Mouse (Mus musculus) kidney, adult 2 months (tissue): ENCODE results near the gene Epb41l4b. TPM values are rescaled to one million over a fixed set of nuclear protein-coding genes. Genes with fewer than 3 reads are reported as not detected.

Experiments used
- DNase-seq: peaks from one replicate; pipeline ENCODE4 v3.0.0; 2021
- H3K27ac ChIP-seq: fragments of 200-500 bp; 2 replicates; pipeline ENCODE4 v1.5.1; 2012; ENCODE audit warnings: low read depth, low read length, control low read depth, inconsistent platforms; ENCODE audit not compliant: insufficient read depth
- H3K27me3 ChIP-seq: fragments of 200-500 bp; replicated peaks from 2 replicates; pipeline ENCODE4 v1.6.1; 2012; ENCODE audit warnings: mild to moderate bottlenecking, moderate library complexity, low read length, inconsistent platforms; ENCODE audit not compliant: control insufficient read depth, insufficient read depth
- H3K36me3 ChIP-seq: fragments of 200-500 bp; 2 replicates; pipeline ENCODE4 v1.6.1; 2012; ENCODE audit warnings: mild to moderate bottlenecking, moderate library complexity, low read length, inconsistent platforms; ENCODE audit not compliant: control insufficient read depth, insufficient read depth
- H3K4me1 ChIP-seq: fragments of 200-500 bp; 2 replicates; pipeline ENCODE4 v1.6.1; 2011; ENCODE audit warnings: low read length; ENCODE audit not compliant: control insufficient read depth, insufficient read depth
- H3K4me3 ChIP-seq: fragments of 200-500 bp; 2 replicates; pipeline ENCODE4 v1.5.1; 2011; ENCODE audit warnings: mild to moderate bottlenecking, low read depth, low read length, control low read depth; ENCODE audit not compliant: insufficient read depth
- CTCF ChIP-seq: fragments of 200-500 bp; conservative IDR thresholded peaks from 2 replicates; pipeline ENCODE4 v1.5.1; 2011; ENCODE audit warnings: low read depth, mild to moderate bottlenecking, control low read depth, low read length, moderate library complexity, mixed read lengths; ENCODE audit not compliant: insufficient read depth, insufficient read length
- POLR2A ChIP-seq: fragments of 200-500 bp; IDR thresholded peaks from one replicate; pipeline ENCODE4 v1.6.1; 2011; ENCODE audit warnings: low read depth, low read length, control low read depth
- WGBS: fragments of 180-500 bp; shearing (Covaris S2); methylation state at CpG from one replicate; pipeline ENCODE4 v1.1.7; 2018; 5-methylcytosine and 5-hydroxymethylcytosine counted together
- polyA plus RNA-seq: library from polyadenylated mRNA; depleted of rRNA; stranded (reverse); fragments of >200 nt; gene quantifications from 2 replicates; pipeline ENCODE4 v1.2.3, GENCODE M21; 2012

Epb41l4b gene
- polyA plus RNA-seq, 1 experiment = 15.8 TPM

DNA sequence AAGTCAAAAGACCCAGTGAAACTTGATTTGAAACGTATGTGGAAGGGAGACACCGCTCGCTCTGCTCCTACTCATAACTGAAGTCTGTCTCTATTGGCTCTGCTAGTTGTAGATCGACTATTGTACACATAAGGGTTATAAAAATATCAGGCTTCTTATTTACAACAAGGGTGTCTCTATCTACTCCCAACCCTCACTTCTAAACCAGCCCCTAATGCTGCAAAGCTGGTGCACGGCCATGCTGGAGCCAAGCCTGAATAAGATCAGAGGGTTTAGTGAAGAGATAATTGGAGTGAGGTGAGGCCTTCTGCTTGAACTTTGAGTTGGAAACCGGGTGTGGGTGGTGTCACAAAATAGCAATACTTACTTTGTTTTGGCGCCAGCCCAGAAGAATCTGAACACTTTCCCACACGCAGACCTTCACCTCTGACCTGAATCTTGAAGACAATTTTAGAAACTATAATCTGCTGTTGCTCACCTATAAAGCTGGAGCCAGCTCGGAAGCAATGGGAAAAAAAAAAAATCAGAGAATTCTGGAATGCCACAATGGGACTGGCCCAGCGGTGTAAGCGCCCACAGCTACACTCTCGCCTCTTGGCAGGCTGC is 181.8 kb downstream of the Epb41l4b start:
- Histone ChIP-seq H3K36me3 (no peaks in the 10 kb centered on the region), H3K4me1 (no peaks in the 10 kb centered on the region), H3K27ac (no peak overlapping the region), H3K27me3 (no peaks in the 10 kb centered on the region), H3K4me3 (no peak overlapping the region)
- peak; percentile 67 for DNase-seq
- TF ChIP-seq POLR2A = no peak
- TF ChIP-seq CTCF = no peak
- WGBS = 67% methylated on average over 12 of the region's 12 CpGs

DNA sequence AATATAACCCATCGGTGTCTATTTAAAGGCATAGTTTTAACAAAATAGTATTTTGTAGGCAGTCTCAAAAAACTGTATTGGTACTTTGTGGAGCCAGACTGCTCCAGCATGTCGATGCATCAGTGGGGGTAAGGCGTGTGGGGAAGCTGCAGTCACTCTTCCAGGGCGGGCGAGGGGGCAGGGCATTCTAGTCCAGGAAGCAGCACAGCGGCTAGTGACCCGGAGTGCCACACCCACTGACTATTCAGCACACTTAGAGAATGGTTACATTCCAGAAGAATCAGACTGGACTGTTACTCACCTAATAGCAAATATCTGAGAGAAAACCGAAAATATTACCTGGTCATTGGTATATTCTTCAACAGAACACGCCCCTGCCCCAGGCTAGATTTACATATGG is 185.7 kb downstream of the Epb41l4b start:
- WGBS = 36% methylated on average over 9 of the region's 9 CpGs
- H3K4me3 ChIP-seq = no peak overlapping the region
- no peak for TF ChIP-seq CTCF
- no peak for TF ChIP-seq POLR2A

DNA sequence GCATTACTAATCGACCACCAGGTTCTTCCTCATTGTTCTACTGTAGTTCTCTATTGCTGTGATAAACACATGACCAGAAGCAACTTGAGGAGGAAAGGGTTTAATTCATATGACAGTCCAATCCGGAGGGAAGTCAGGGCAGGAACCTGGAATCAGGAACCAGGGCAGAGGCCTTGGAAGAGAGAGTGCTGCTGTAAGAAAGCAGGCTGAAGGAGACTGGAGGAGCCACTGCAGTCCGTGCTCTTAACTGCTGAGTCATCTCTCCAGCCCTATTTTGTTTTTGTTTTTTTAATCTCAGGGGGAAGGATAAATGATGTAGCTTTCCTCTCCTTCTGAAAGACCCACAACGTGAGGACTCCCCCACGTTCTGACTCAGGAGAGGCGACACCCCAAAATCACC is 190.0 kb downstream of the Epb41l4b start:
- 49% methylated on average over 6 of the region's 6 CpGs for WGBS
- no peaks in the 10 kb centered on the region for H3K4me1 ChIP-seq
- TF ChIP-seq CTCF = no peak
- TF ChIP-seq POLR2A = no peak
- H3K36me3 ChIP-seq = no peaks in the 10 kb centered on the region
- no peak overlapping the region for H3K4me3 ChIP-seq
- no peak overlapping the region for H3K27ac ChIP-seq
- no peaks in the 10 kb centered on the region for H3K27me3 ChIP-seq
- no peak for DNase-seq

More for the DNA sequence above, 185.7 kb downstream of the Epb41l4b start:
- no peak for DNase-seq
- no peaks in the 10 kb centered on the region for H3K4me1 ChIP-seq
- H3K27ac ChIP-seq = no peak overlapping the region
- H3K27me3 ChIP-seq = no peaks in the 10 kb centered on the region
- no peaks in the 10 kb centered on the region for H3K36me3 ChIP-seq

DNA sequence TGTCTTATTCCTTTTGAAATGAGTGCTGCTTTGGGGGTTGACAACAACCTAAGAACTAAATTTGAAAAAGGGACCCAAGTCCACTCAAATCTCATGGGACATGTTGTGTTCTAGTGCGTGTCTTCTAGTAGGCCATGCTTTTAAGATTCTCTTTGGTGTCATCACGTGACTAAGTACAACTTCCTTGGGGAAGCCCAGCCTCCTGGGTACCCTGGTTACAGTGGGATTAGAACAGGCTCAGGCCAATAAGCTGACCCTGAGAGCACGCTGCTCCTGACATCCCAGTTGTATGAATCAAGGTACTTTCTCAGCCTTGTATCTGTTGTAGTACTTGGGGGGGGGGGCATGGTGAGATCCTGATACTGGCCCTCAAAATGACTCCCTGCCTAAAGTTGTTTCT is 191.5 kb downstream of the Epb41l4b start:
- WGBS = 94% methylated on average over 3 of the region's 3 CpGs

DNA sequence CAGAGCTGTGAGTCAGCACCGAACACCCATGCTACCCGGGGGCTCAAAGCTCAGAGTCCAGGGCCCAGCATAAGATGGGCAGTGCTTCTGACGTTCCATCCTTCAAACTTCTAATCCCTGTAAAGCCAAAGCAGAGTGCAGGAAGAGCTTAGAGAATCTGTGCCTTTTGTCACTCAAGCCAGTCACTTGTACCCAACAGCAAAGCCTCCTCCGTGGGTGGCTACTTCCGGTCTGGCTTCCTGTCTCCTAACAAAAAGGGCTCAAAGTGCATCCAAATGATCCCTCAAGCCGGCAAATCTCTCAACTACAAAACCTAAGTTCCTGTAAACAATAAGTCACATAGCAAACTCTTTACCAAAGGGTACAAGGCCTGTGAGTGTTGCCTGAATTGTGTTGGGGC is 193.7 kb downstream of the Epb41l4b start:
- peak; percentile 43 for DNase-seq
- peaks cover 5% of the 10 kb centered on the region for H3K4me1 ChIP-seq
- H3K36me3 ChIP-seq = no peaks in the 10 kb centered on the region
- H3K4me3 ChIP-seq = no peak overlapping the region
- no peak overlapping the region for H3K27ac ChIP-seq
- 35% methylated on average over 6 of the region's 6 CpGs for WGBS
- TF ChIP-seq POLR2A (no peak), CTCF (no peak)
- no peaks in the 10 kb centered on the region for H3K27me3 ChIP-seq

More for the DNA sequence above, 191.5 kb downstream of the Epb41l4b start:
- Histone ChIP-seq H3K4me1 (no peaks in the 10 kb centered on the region), H3K36me3 (no peaks in the 10 kb centered on the region), H3K4me3 (no peak overlapping the region), H3K27me3 (no peaks in the 10 kb centered on the region), H3K27ac (no peak overlapping the region)
- TF ChIP-seq CTCF = no peak
- no peak for TF ChIP-seq POLR2A
- DNase-seq = no peak

DNA sequence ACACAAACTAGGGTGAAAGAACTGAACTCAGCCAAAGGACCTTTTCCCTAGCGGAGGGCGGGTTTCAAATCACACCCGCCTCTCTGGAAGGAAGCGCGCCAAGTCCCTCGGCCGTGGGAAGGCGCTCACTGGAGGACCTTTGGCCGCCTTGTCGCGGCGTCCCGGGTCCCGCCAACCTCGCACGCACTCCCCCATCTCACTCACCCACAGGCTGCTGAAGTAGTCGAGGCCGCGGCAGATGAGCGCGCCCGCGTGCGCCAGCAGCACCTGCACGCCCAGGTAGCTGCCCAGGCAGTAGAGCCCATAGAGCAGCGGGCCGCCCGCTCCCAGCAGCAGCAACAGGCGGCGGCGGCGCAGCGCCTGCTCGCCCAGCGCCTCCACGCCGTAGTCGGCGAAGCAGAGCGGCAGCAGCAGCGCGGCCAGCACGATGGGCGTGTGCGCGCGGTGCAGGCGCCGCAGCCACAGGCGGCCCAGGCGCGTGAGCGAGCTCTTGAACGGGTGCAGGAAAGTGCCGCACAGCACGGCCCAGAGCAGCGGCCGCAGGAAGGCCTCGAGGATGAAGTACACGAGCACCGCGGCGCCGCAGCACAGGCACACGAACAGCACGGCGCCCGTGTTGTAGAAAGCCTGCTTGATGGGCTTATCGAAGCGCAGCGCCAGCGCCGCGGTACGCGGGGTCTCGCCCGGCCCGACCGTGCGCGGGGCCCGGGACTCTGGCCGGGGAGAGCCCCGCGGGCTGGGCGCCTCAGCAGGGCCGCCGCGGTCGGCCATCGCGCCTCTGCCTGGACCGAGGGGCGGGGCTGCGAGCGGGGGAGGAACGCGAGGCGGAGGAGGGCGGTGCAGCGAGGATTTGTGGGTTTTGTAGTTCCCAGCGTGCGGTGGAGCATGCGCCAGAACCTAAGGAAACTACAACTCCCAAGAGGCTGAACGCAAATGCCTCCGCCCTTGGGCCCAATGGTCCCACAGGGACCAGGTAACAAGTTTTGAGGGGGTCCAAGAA is 196.3 kb downstream of the Epb41l4b start, which contains the start of gene Tmem245:
Tmem245 (minus strand) TSS at position 797 of the 1,000 bp plus-strand sequence.
- Histone ChIP-seq H3K36me3 (no peaks in the 10 kb centered on the region), H3K4me3 (peak within 1 kb of the TSS; percentile 88), H3K4me1 (peaks cover 27% of the 10 kb centered on the region), H3K27me3 (no peaks in the 10 kb centered on the region), H3K27ac (peak within 1 kb of the TSS; percentile 96)
- TF ChIP-seq CTCF (no peak), POLR2A (no peak)
- WGBS = 2% methylated on average over 107 of the region's 107 CpGs
- DNase-seq = peak; percentile 97

DNA sequence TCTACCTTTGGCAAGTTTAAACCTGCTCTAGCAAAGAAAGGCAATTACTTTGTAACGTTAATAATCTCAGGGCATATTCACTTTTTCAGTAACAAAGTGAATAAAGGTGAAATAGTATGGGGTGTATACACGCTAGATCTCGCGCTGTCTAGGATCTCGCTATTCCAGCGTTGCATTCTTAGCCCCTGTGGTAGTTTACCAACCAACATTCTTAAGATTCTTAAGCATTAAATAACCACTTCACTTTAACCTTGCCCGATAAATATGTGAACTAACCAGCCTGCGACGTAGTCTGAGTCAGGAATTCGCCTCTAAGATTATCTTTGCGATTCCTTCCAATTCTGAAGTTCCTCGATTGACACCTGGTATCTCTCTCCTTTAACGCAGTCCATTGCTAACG is 197.1 kb downstream of the Epb41l4b start:
- Histone ChIP-seq H3K27me3 (no peaks in the 10 kb centered on the region), H3K4me3 (peak overlapping the region; percentile 88), H3K36me3 (no peaks in the 10 kb centered on the region), H3K27ac (peak overlapping the region; percentile 96), H3K4me1 (peaks cover 27% of the 10 kb centered on the region)
- WGBS = under 1% methylated on average over 14 of the region's 14 CpGs
- no peak for DNase-seq
- TF ChIP-seq POLR2A = no peak
- no peak for TF ChIP-seq CTCF
